Mouse (Mus musculus) embryonic facial prominence, embryonic 11.5 days (tissue): Measurements from ENCODE around the gene 4930516K23Rik. TPM values are rescaled to one million over a fixed set of nuclear protein-coding genes. Genes with fewer than 3 reads are reported as not detected.

Source experiments
- ATAC-seq: fragments of 200-750 bp; cut with Nextera tagmentation; replicated peaks from 2 replicates; pipeline ENCODE4 v1.8.0; 2017; ENCODE audit warnings: low read depth; ENCODE audit not compliant: insufficient number of reproducible peaks, low FRiP score, low TSS enrichment
- DNase-seq: peaks from one replicate; pipeline ENCODE4 v3.0.0-alpha.2; 2015; ENCODE audit warnings: low spot score
- H3K27ac ChIP-seq: fragments of 300-500 bp; sonication (generic); replicated peaks from 2 replicates; pipeline ENCODE4 v1.5.1; 2014; ENCODE audit warnings: mild to moderate bottlenecking, low read depth, low read length, control low read depth
- H3K27me3 ChIP-seq: fragments of 300-500 bp; sonication (generic); 2 replicates; pipeline ENCODE4 v1.6.1; 2014; ENCODE audit warnings: mild to moderate bottlenecking, low read length, moderate library complexity, mixed read lengths; ENCODE audit not compliant: control insufficient read depth, insufficient read depth
- H3K36me3 ChIP-seq: fragments of 300-500 bp; sonication (generic); replicated peaks from 2 replicates; pipeline ENCODE4 v1.6.1; 2014; ENCODE audit warnings: low read depth, mild to moderate bottlenecking, low read length, moderate library complexity, mixed read lengths; ENCODE audit not compliant: control insufficient read depth, insufficient read depth
- H3K4me1 ChIP-seq: fragments of 300-500 bp; sonication (generic); 2 replicates; pipeline ENCODE4 v1.6.1; 2014; ENCODE audit warnings: low read length, mixed read lengths; ENCODE audit not compliant: control insufficient read depth, insufficient read depth
- H3K4me2 ChIP-seq: fragments of 300-500 bp; sonication (generic); 2 replicates; pipeline ENCODE4 v1.6.1; 2014; ENCODE audit warnings: low read depth, mild to moderate bottlenecking, control low read depth, low read length, moderate library complexity
- H3K4me3 ChIP-seq: fragments of 300-500 bp; sonication (generic); 2 replicates; pipeline ENCODE4 v1.5.1; 2014; ENCODE audit warnings: low read depth, low read length, control low read depth
- H3K9ac ChIP-seq: fragments of 300-500 bp; sonication (generic); replicated peaks from 2 replicates; pipeline ENCODE4 v1.6.1; 2014; ENCODE audit warnings: mild to moderate bottlenecking, control low read depth, low read length
- H3K9me3 ChIP-seq: fragments of 300-500 bp; sonication (generic); replicated peaks from 2 replicates; pipeline ENCODE4 v1.6.1; 2016; ENCODE audit warnings: mild to moderate bottlenecking, low read length, inconsistent platforms, mixed read lengths; ENCODE audit not compliant: control insufficient read depth
- WGBS: fragments of 180-500 bp; shearing (Covaris S2); extraction: QIAGEN DNeasy Blood & Tissue Kit; methylation state at CpG from one replicate; pipeline ENCODE4 v1.1.7; 2014; 5-methylcytosine and 5-hydroxymethylcytosine counted together
- polyA plus RNA-seq: library from polyadenylated mRNA; unstranded; fragments of >200 nt; fragmentation: Nextera tagmentation; extraction: Ambion mirVana; gene quantifications from 2 replicates; pipeline ENCODE4 v1.2.1, GENCODE M21; 2014

The 4930516K23Rik gene
- polyA plus RNA-seq, result not detected in 2 replicates

DNA sequence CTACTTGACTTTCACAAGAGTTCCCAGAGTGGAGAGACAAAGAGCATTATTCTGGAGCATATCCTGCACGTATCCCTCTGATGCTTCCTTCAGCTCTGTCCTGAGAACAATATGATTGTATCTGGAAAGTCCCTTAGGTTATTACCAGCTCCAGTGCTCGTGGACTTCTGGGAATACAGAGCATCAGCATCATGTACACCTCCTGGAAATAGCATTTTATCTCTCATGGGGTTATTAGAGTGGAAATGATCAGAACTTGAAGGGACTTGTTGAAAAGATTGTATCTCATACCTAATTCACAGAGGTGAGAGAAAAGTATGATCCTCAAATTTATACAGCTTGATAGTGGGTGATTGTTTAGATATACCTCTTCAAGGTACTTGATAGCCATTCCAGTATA is at the start of gene 4930516K23Rik:
Gene 4930516K23Rik, minus strand, starts transcription at position 101 of the 400 bp plus-strand sequence.
- Histone ChIP-seq H3K4me2 (no peak within 1 kb of the TSS), H3K27ac (no peak within 1 kb of the TSS), H3K27me3 (no peaks in the 10 kb centered on the region), H3K4me1 (no peaks in the 10 kb centered on the region), H3K9ac (no peak within 1 kb of the TSS), H3K36me3 (no peaks in the 10 kb centered on the region), H3K9me3 (no peaks in the 10 kb centered on the region), H3K4me3 (no peak within 1 kb of the TSS)
- ATAC-seq (no peak), DNase-seq (no peak)
- WGBS, result 54% methylated on average over 2 of the region's 2 CpGs

DNA sequence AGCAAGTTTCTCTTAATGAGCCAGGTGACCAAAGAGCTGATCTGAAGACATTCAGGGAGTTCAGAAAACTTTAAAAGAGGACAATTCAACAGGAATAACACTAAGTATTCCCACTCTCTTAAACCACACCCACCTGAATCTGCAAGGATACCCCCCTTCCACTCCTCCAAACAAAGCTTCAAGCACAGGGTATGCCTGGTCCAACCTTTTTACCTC is 43.4 kb upstream of the 4930516K23Rik start, which contains the start of gene Olfr646:
Gene Olfr646, plus strand, starts transcription at position 117 of the 216 bp plus-strand sequence.
- Histone ChIP-seq H3K4me3 (no peak within 1 kb of the TSS), H3K27me3 (no peaks in the 10 kb centered on the region), H3K4me1 (no peaks in the 10 kb centered on the region), H3K9ac (no peak within 1 kb of the TSS), H3K27ac (no peak within 1 kb of the TSS), H3K4me2 (no peak within 1 kb of the TSS), H3K36me3 (no peaks in the 10 kb centered on the region), H3K9me3 (no peaks in the 10 kb centered on the region)
- no peak for DNase-seq
- no peak for ATAC-seq

DNA sequence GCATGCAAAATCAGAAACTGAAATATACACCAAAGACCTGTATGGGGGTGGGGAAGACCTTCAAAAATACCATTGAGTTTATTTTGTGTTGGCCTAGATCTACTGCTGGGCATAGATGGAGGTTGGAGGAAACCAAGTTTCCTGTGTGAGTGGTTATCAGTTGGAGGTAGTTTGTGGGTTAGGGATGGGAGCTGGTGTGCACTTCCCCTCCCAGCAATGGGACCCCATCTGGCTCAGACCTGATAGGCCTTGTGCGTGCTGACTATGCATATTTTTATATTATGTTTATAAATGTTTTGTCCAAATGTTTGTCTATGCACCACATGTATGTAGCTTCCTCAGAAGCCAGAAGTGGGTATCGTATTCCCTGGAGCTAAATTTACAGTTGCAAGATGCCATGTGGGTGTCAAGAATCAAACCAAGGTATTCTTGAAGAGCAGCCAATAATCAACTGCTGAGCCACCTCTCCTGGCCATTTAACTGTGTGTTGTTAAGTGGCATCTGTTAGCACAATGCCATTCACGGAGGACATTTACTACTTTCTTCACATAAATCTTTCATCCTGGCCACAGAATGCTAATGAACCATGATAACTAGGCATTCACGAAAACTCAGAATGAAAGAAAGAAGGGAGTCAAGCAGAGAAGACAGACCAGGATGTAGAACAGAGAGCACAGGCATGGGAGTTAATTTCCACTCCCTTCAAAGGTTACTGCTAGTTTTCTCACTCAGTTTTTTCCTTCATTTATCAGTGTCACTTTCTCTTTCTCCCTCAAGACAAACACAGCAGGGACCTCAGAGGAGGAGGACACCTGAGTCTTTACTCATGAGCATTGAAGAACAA is 42.9 kb upstream of the 4930516K23Rik start:
- no peaks in the 10 kb centered on the region for H3K4me1 ChIP-seq
- no peak for ATAC-seq
- no peaks in the 10 kb centered on the region for H3K9me3 ChIP-seq
- no peaks in the 10 kb centered on the region for H3K36me3 ChIP-seq
- DNase-seq, result no peak
- no peak overlapping the region for H3K4me2 ChIP-seq
- no peak overlapping the region for H3K4me3 ChIP-seq
- H3K9ac ChIP-seq, result no peak overlapping the region
- 78% methylated on average over 4 of the region's 4 CpGs for WGBS
- no peak overlapping the region for H3K27ac ChIP-seq
- no peaks in the 10 kb centered on the region for H3K27me3 ChIP-seq

DNA sequence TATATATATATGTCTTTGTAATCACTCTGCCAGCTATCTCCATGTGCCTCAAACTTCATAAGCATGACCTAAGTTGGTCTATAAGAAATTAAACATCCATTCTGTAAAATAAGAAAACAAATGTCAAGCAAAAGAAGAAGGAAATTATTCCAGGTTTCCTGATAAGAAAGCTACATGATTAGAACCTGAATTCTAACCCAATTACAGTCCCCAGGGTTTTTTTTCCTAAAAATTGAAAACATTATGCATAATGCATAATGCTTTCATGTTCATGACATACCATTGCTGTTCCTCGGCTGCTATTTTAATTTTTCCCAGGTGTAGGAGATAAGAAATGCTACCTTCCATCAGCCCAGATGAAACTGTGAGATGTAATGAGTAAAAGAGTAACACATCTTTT is 24.1 kb upstream of the 4930516K23Rik start, which contains the start of gene Olfr645:
Gene Olfr645, minus strand, starts transcription at position 101 of the 400 bp plus-strand sequence.
- H3K27me3 ChIP-seq, result no peaks in the 10 kb centered on the region
- no peaks in the 10 kb centered on the region for H3K4me1 ChIP-seq
- H3K9ac ChIP-seq, result no peak within 1 kb of the TSS
- DNase-seq, result no peak
- no peak for ATAC-seq
- no peak within 1 kb of the TSS for H3K4me3 ChIP-seq
- H3K27ac ChIP-seq, result no peak within 1 kb of the TSS
- H3K36me3 ChIP-seq, result no peaks in the 10 kb centered on the region
- 69% methylated on average over 1 of the region's 1 CpGs for WGBS
- no peaks in the 10 kb centered on the region for H3K9me3 ChIP-seq
- H3K4me2 ChIP-seq, result no peak within 1 kb of the TSS

DNA sequence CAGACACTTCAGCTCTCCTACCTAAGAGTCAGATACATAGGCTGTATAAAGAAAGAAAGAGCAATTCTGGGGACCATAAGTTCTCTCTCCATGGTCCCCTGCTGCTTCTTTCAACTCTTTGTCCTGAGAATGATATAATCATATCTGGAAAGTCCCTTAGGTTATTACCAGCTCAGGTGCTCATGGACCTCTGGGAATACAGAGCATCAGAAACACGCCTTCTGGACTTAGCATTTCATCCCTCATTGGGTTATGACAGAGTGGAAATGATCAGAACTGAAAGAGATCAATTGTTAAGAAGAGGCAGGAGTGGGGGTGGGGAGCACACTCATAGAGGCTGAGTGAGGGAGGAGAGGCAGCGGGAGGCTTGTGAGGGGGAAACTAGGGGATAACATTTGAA is 10.5 kb upstream of the 4930516K23Rik start, which contains the start of gene Olfr644:
Gene Olfr644, minus strand, starts transcription at position 101 of the 400 bp plus-strand sequence.
- WGBS, result 60% methylated on average over 2 of the region's 2 CpGs
- ATAC-seq, result no peak
- Histone ChIP-seq H3K36me3 (no peaks in the 10 kb centered on the region), H3K27ac (no peak within 1 kb of the TSS), H3K4me3 (no peak within 1 kb of the TSS), H3K4me2 (no peak within 1 kb of the TSS), H3K9me3 (no peaks in the 10 kb centered on the region), H3K4me1 (no peaks in the 10 kb centered on the region), H3K27me3 (no peaks in the 10 kb centered on the region), H3K9ac (no peak within 1 kb of the TSS)
- no peak for DNase-seq

DNA sequence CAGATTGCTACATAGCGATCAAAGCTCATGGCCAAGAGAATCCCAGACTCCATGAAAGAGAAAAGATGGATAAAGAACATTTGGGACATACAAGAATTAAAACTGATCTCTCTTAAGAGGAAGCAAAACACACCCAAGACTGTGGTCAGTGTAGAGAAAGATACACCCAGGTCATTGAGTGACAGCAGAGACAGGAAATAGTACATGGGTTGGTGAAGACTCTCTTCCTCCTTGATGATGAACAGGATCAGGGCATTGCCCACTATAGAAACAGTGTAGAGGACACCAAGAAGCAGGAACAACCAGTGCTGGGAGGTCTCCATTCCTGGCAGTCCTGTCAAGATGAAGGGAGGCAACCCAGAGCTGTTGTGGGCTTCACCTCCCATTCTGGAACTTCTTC is 2.0 kb downstream of the 4930516K23Rik start:
- DNase-seq, result no peak

DNA sequence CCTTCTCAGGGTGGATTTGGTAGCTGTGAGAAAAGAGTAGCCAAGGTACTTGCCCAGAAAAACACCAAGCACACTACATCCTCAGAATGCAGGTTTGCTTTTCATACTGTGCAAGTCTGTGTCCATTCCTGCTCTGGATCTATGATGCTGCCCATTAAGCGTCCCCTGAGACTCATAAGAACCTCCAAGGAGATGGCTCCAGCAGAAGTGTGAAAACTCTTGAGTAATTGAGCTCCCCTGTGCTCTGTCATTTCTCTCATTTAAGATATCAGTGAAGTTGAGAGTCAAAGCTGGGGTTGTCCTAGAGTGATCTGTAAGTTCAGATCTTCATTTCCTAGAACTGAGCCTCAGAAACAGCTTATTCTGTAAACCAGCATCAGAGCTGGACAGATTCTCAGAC is 8.7 kb downstream of the 4930516K23Rik start, which contains the start of gene Olfr642:
Gene Olfr642, minus strand, starts transcription at position 101 of the 400 bp plus-strand sequence.
- DNase-seq (no peak), ATAC-seq (no peak)
- Histone ChIP-seq H3K4me3 (no peak within 1 kb of the TSS), H3K4me2 (no peak within 1 kb of the TSS), H3K27ac (no peak within 1 kb of the TSS), H3K9ac (no peak within 1 kb of the TSS), H3K9me3 (no peaks in the 10 kb centered on the region), H3K4me1 (no peaks in the 10 kb centered on the region), H3K27me3 (no peaks in the 10 kb centered on the region), H3K36me3 (no peaks in the 10 kb centered on the region)
- 96% methylated on average over 1 of the region's 1 CpGs for WGBS

More for the DNA sequence above, 2.0 kb downstream of the 4930516K23Rik start:
- H3K9me3 ChIP-seq, result no peaks in the 10 kb centered on the region
- ATAC-seq, result no peak
- H3K4me2 ChIP-seq, result no peak overlapping the region
- WGBS, result 90% methylated on average over 1 of the region's 1 CpGs
- H3K27ac ChIP-seq, result no peak overlapping the region
- H3K27me3 ChIP-seq, result no peaks in the 10 kb centered on the region
- H3K9ac ChIP-seq, result no peak overlapping the region
- H3K4me3 ChIP-seq, result no peak overlapping the region
- H3K4me1 ChIP-seq, result no peaks in the 10 kb centered on the region
- no peaks in the 10 kb centered on the region for H3K36me3 ChIP-seq

DNA sequence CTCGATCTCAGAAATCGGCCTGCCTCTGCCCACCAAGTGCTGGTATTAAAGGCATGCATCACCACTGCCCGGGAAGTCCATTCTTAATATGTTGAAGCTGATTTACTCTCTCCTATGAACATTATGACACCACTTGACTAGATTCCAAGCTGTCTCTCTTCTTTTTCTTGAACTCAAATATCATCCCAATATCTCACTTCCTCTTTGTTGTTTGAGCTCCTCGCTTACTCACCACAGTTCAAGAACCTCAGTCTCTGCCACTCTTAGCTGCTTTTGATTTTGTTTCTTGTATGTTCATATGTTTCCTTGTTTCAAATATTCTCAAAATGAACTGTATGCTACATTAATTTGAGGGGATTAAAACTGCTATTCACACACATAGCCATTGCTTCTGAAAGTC is 10.5 kb downstream of the 4930516K23Rik start:
- Histone ChIP-seq H3K4me3 (no peak overlapping the region), H3K36me3 (no peaks in the 10 kb centered on the region), H3K27ac (no peak overlapping the region), H3K27me3 (no peaks in the 10 kb centered on the region), H3K9me3 (no peaks in the 10 kb centered on the region), H3K9ac (no peak overlapping the region), H3K4me2 (no peak overlapping the region), H3K4me1 (no peaks in the 10 kb centered on the region)
- 78% methylated on average over 4 of the region's 4 CpGs for WGBS
- no peak for DNase-seq
- no peak for ATAC-seq
